Mouse (Mus musculus) bone marrow macrophage, adult 2 months (primary cell): ENCODE data around the gene Pnpo.

Experiments
- CTCF ChIP-seq: IDR thresholded peaks from 2 replicates; pipeline ENCODE4 v1.5.1; 2012; ENCODE audit warnings: low read depth, mild to moderate bottlenecking, low read length, moderate library complexity
- POLR2A ChIP-seq: IDR thresholded peaks from 2 replicates; pipeline ENCODE4 v1.6.1; 2012; ENCODE audit warnings: mild to moderate bottlenecking, low read depth, low read length, borderline replicate concordance

- TF ChIP-seq CTCF (no peak), POLR2A (no peak)
Observed at GRCm38 (mm10) chr11:96938426-96938800, 5.4 kb downstream of the Pnpo start.
